Mouse (Mus musculus): ENCODE data around the gene Slc25a41. TPM values are rescaled to one million over a fixed set of nuclear protein-coding genes. Genes with fewer than 3 reads are reported as not detected.
A peak's percentile ranks its signal among the peaks of the same experiment; 100 is the strongest.
"Not testable (repeated sequence)": the region's sequence is repeated elsewhere in the genome, so short reads cannot be mapped to it uniquely, and the experiment has no call there.

Gene Slc25a41
- polyA plus RNA-seq, 1 experiment = 0.25 TPM

DNA sequence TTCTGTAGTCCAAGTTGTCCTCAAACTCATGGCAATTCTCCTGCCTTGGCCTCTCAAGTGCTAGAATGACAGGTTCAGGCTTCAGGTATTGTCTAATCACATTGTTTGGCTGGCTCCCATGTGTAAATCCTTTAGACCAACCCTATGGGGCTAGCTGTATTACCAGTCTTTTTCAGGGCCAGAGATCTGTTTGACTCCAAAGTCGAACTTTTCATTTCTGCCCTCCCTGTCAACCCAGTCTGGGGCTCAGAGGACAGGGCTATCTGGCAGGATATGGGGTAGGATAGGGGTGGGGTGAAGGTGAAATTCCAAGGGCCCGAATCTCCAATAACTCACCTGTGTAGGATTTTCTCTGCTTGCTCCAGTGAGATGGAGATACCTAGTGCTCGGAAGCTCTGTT, 14.8 kb upstream of the Slc25a41 start:
- H3K27ac ChIP-seq (ENCODE audit: insufficient read depth, low read length) = no peak overlapping the region
- H3K4me3 ChIP-seq (ENCODE audit: insufficient read depth, low read length) = no peak overlapping the region
- peaks cover 4% of the 10 kb centered on the region; the same call in 1 of the 2 replicates for H3K4me1 ChIP-seq (ENCODE audit: control insufficient read depth, insufficient read depth, low read length)
- no peak for TF ChIP-seq CTCF (IDR thresholded peaks at IDR 0.05; ENCODE audit: extremely low read depth, insufficient read depth, low read length)
- TF ChIP-seq POLR2A (IDR thresholded peaks at IDR 0.05; ENCODE audit: extremely low read depth, insufficient read depth, low read length) = no peak

DNA sequence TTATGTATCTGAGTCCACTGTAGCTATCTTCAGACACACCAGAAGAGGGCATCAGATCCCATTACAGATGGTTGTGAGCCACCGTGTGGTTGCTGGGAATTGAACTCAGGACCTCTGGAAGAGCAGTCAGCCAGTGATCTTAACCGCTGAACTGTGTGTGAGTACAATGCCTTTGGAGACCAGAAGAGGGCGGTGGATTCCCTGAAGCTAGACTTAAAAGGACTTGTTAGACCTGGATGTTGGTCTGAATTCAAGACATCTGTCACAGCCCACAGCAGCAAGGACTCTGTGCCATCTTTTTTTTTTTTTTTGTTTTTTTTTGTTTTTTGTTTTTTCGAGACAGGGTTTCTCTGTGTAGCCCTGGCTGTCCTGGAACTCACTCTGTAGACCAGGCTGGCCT, 10.2 kb upstream of the Slc25a41 start:
- not testable (repeated sequence) for H3K4me1 ChIP-seq (ENCODE audit: control insufficient read depth, insufficient read depth, low read length); H3K4me3 ChIP-seq (ENCODE audit: insufficient read depth, low read length); H3K27ac ChIP-seq (ENCODE audit: insufficient read depth, low read length)

DNA sequence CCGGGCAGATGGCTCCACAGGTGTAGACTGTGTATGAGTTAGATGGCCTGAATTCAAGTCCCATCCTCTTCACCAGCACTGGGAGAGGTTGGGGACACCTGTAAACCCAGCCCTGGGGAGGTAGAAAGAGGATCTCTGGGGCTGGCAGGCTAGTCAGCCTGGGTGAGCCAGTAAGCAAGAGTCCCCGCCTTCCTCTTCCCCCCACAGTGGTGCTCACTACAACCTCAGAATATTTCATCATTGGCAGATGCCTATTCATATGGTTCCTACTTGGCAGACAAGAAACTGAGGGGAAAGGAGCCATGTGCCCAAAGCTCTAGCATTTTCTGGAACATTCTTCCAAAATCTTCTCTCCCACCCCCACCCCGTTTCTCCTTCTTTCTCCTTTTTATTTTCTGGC, 7.4 kb upstream of the Slc25a41 start:
- no peak overlapping the region for H3K4me3 ChIP-seq (ENCODE audit: insufficient read depth, low read length)
- TF ChIP-seq POLR2A (IDR thresholded peaks at IDR 0.05; ENCODE audit: extremely low read depth, insufficient read depth, low read length) = no peak
- TF ChIP-seq CTCF (IDR thresholded peaks at IDR 0.05; ENCODE audit: extremely low read depth, insufficient read depth, low read length) = no peak
- no peak overlapping the region for H3K27ac ChIP-seq (ENCODE audit: insufficient read depth, low read length)
- H3K4me1 ChIP-seq (ENCODE audit: control insufficient read depth, insufficient read depth, low read length) = no peaks in the 10 kb centered on the region

DNA sequence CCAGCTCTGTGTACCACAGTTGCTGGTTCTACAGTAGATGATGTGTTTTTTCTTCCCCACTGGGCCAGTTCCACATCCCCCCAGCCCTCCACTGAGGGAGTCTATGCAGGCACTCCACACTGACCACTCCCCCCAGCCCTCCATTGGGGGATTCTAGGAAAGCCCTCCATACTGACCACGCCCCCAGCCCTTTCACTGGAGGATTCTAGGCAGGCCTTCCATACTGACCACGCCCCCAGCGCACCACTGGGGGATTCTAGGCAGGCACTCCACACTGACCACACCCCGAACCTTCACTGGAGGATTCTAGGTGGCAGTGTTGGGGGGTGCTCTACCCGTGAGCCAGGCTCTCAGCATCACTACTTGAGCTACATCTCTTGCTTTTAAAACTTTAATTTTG, 6.0 kb upstream of the Slc25a41 start:
- no peak for TF ChIP-seq POLR2A (IDR thresholded peaks at IDR 0.05; ENCODE audit: extremely low read depth, insufficient read depth, low read length)
- no peak overlapping the region for H3K4me3 ChIP-seq (ENCODE audit: insufficient read depth, low read length)
- 0 out of 2 replicates have a peak, but pooled peaks cover 1% of the 10 kb centered on the region for H3K4me1 ChIP-seq (ENCODE audit: control insufficient read depth, insufficient read depth, low read length)
- no peak overlapping the region for H3K27ac ChIP-seq (ENCODE audit: insufficient read depth, low read length)

DNA sequence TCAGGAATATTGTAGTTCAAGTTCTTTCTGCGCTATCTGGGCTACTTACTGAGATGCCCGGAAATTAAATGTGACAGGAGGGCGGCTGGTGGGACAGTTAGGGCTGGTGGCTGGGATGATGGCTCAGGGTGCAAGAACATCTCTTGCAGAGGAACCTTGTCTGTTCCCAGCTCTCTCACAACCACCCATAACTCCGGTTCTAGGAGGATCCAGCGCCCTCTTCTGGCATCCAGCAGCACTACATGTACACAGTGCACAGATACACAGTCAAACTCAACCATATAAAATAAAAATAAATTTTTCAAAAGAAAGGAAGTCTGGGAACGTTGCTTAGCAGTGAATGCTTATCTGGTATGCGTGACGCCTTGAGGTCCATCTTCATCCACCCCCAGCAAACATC, 2.5 kb downstream of the Slc25a41 start:
- Histone ChIP-seq H3K4me3 (ENCODE audit: insufficient read depth, low read length) (no peak overlapping the region), H3K4me1 (ENCODE audit: control insufficient read depth, insufficient read depth, low read length) (0 out of 2 replicates have a peak, but pooled peaks cover 1% of the 10 kb centered on the region), H3K27ac (ENCODE audit: insufficient read depth, low read length) (no peak overlapping the region)
- TF ChIP-seq POLR2A (IDR thresholded peaks at IDR 0.05; ENCODE audit: extremely low read depth, insufficient read depth, low read length) = no peak
- no peak for TF ChIP-seq CTCF (IDR thresholded peaks at IDR 0.05; ENCODE audit: extremely low read depth, insufficient read depth, low read length)

DNA sequence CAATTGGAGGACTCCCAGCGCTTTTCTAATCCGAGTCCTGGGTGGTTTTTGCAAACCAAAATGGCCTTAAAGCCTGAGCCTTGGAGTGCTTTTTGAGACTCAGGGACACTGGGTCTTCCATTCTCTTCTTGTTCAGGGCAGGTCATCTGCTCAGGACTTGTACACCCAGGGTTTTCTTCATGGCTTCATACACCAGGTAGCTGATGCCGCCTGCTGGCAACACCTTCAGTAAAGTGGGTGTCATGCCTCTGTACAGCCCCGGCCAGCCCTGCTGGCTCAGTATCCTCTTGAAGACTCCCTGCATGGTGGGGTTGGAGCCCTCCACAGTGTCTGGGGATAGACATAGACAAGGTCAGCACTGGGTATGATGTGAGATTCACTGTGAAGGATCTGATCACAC, 8.6 kb downstream of the Slc25a41 start:
- Histone ChIP-seq H3K27ac (ENCODE audit: insufficient read depth, low read length) (no peak overlapping the region), H3K4me3 (ENCODE audit: insufficient read depth, low read length) (no peak overlapping the region), H3K4me1 (ENCODE audit: control insufficient read depth, insufficient read depth, low read length) (peaks cover 4% of the 10 kb centered on the region)
- TF ChIP-seq POLR2A (IDR thresholded peaks at IDR 0.05; ENCODE audit: extremely low read depth, insufficient read depth, low read length) (no peak), CTCF (IDR thresholded peaks at IDR 0.05; ENCODE audit: extremely low read depth, insufficient read depth, low read length) (no peak)

DNA sequence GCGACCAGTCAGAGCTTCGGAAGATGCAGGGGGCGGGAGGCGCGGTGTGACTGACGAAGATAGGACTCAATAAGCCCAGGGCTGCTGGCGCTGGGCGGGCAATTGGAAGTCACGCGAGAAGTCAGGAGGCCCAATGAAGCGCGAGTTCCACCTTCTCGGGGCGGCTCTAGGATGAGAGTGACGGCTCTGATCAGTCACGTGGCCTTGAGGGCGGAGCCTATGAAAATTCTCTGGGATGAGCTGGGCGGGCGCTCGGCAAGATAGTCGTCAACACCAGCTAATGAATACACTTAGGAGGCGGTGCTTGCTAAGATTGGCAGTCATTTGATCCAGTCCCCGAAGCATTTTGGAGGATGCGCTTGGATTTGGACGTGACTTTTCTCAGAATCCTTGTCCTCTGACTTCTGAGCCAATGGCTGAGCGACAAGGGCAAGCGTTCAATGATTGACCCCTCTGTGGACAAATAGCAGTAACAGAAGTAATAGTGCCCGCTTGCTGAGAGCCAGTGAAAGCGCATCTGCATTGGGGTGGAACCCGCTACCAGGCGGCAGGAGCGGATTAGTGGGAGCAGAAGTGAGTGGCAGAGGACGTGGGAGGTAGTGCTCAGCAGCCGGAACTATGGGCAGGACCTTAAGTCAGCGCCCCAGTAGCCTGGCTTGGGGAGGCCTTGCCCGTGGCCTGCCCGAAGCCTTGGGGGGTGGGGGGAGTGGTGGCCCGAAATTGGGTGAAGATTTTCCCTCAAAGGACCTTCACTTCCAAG, 9.6 kb downstream of the Slc25a41 start:
- H3K4me1 ChIP-seq (ENCODE audit: control insufficient read depth, insufficient read depth, low read length) = peaks cover 4% of the 10 kb centered on the region
- peak overlapping the region; percentile 4; the same call in 1 of the 2 replicates for H3K4me3 ChIP-seq (ENCODE audit: insufficient read depth, low read length)
- H3K27ac ChIP-seq (ENCODE audit: insufficient read depth, low read length) = peak overlapping the region; percentile 46
- TF ChIP-seq CTCF (IDR thresholded peaks at IDR 0.05; ENCODE audit: extremely low read depth, insufficient read depth, low read length) (no peak), POLR2A (IDR thresholded peaks at IDR 0.05; ENCODE audit: extremely low read depth, insufficient read depth, low read length) (peak; percentile 94)

DNA sequence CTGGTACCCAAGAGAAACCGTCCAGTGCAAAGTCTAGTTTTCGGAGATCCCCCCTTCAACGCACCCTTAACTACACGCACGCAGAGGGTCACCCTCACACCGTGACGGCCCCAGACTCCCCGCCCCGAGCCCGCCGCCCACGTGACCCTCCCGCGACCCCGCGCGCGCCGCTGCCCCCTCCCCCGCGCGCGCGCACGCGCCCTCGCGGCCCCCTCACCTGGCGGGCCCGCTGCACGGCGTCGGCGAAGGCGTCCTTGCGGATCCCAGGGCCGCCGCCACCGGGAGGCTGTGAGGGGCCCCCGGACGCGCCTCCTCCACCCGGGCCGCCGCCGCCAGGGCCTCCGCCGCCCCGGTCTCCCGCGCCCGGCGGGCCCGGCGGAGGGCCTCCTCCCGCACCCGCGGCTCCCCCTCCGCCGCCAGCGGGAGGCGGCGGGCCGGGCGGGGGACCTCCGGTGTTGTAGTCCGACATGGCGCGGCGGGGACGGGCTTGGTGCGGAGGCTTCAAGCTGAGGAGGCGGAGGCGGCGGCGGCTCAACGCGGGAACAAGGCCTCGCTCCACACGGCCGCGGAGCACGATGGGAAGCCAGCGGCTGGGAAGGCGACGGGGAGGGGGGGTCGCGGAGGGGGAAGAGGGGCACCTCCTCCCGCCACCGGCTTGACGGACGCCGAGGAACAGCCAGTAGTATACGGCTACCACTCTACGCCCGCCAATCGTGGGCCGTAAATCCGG, 10.4 kb downstream of the Slc25a41 start, which contains the start of gene Khsrp:
TSS of gene Khsrp (minus strand) at position 592 of the 730 bp plus-strand sequence.
- TF ChIP-seq POLR2A (IDR thresholded peaks at IDR 0.05; ENCODE audit: extremely low read depth, insufficient read depth, low read length) (peak; percentile 46; the same call in 1 of the 2 replicates), CTCF (IDR thresholded peaks at IDR 0.05; ENCODE audit: extremely low read depth, insufficient read depth, low read length) (no peak)
- H3K4me1 ChIP-seq (ENCODE audit: control insufficient read depth, insufficient read depth, low read length) = peaks cover 4% of the 10 kb centered on the region

DNA sequence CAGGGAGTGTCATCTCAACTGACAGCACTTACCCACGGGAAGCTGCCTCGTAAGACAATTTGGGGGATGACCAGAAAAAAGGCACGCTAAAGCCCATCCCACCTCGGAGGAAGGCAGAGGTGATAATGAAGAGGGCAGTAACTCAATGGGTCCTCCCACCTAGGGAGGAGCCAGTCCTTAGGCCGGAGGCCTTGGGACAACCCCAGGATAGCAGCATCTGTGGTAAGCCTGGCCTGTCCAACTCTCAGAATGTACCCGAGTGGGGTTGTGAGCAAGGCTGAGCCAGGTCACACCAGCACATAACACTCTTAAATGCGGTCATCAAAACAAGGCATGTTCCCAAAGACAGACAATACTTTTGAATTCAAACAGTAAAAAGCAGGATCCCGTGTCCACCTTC, 11.8 kb downstream of the Slc25a41 start:
- Histone ChIP-seq H3K4me1 (ENCODE audit: control insufficient read depth, insufficient read depth, low read length) (peaks cover 4% of the 10 kb centered on the region), H3K27ac (ENCODE audit: insufficient read depth, low read length) (no peak overlapping the region), H3K4me3 (ENCODE audit: insufficient read depth, low read length) (peak overlapping the region; percentile 21)
- TF ChIP-seq POLR2A (IDR thresholded peaks at IDR 0.05; ENCODE audit: extremely low read depth, insufficient read depth, low read length) (no peak), CTCF (IDR thresholded peaks at IDR 0.05; ENCODE audit: extremely low read depth, insufficient read depth, low read length) (no peak)

More for the DNA sequence above, 10.4 kb downstream of the Slc25a41 start, which contains the start of gene Khsrp:
- peak within 1 kb of the TSS; percentile 60 for H3K27ac ChIP-seq (ENCODE audit: insufficient read depth, low read length)
- H3K4me3 ChIP-seq (ENCODE audit: insufficient read depth, low read length) = peak within 1 kb of the TSS; percentile 79

DNA sequence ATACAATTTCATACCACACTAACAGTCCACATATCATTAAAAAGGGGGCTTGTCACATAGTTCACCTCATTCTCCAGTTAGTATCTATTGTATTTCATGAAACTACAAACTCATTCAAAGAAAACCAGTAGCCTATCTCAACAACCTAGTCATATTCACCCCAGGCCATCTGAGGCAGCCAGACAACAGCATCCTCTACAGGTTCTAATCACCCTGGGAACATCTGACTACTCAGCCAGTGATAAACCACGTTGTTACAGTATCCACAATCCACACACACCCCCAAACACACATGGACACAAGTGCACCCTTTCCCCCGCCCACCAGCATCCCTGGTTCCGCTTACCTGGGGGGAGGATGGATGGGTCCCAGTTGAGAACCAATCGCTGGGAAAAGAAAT, 14.0 kb downstream of the Slc25a41 start:
- no peak overlapping the region for H3K4me3 ChIP-seq (ENCODE audit: insufficient read depth, low read length)
- no peak overlapping the region for H3K27ac ChIP-seq (ENCODE audit: insufficient read depth, low read length)
- peaks cover 4% of the 10 kb centered on the region for H3K4me1 ChIP-seq (ENCODE audit: control insufficient read depth, insufficient read depth, low read length)
- TF ChIP-seq POLR2A (IDR thresholded peaks at IDR 0.05; ENCODE audit: extremely low read depth, insufficient read depth, low read length) (no peak), CTCF (IDR thresholded peaks at IDR 0.05; ENCODE audit: extremely low read depth, insufficient read depth, low read length) (no peak)

Measured in cortical plate, adult 2 months (tissue).